Mouse (Mus musculus): ENCODE data around the gene Wdr74. TPM values are rescaled to one million over a fixed set of nuclear protein-coding genes. Genes with fewer than 3 reads are reported as not detected.
"Not testable (repeated sequence)": the region's sequence is repeated elsewhere in the genome, so short reads cannot be mapped to it uniquely, and the experiment has no call there.

Gene Wdr74
- polyA plus RNA-seq, 1 experiment, result not detected

DNA sequence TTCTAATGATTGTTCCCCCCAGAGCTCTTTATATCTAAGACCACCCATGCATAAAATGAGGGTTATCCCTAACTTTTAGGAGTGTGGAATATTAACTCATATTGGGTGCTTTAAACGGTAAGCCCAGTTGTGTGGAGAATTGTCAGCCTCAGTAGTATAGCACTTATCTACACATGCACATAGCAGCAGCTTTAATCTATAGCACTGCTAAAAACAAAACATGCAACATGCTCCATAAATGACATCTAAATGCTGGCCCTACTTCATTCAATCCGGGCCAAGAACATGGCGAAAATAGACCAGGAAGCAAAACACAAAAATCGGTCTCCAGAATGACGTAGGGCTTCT is 13.1 kb upstream of the Wdr74 start:
- H3K4me3 ChIP-seq (ENCODE audit: insufficient read depth, low read depth, low read length), result peak overlapping the region; percentile 94
- 0% methylated on average over 5 of the region's 5 CpGs for WGBS
- peak overlapping the region; percentile 97 for H3K27ac ChIP-seq (ENCODE audit: insufficient read depth, low read depth, low read length)
- peaks cover 4% of the 10 kb centered on the region; the same call in 1 of the 2 replicates for H3K4me1 ChIP-seq (ENCODE audit: control insufficient read depth, insufficient read depth, low read length)
- TF ChIP-seq CTCF (IDR thresholded peaks at IDR 0.05; ENCODE audit: insufficient read depth, low read depth, low read length), result no peak
- no peak for TF ChIP-seq POLR2A (IDR thresholded peaks at IDR 0.05; ENCODE audit: insufficient read depth, low read depth, low read length)

- under 1% methylated on average over 50 of the region's 50 CpGs for WGBS
- peak; percentile 57; the same call in 1 of the 2 replicates for TF ChIP-seq POLR2A (IDR thresholded peaks at IDR 0.05; ENCODE audit: insufficient read depth, low read depth, low read length)
- no peak for TF ChIP-seq CTCF (IDR thresholded peaks at IDR 0.05; ENCODE audit: insufficient read depth, low read depth, low read length)
- peak within 1 kb of the TSS; percentile 97 for H3K27ac ChIP-seq (ENCODE audit: insufficient read depth, low read depth, low read length)
- peaks cover 4% of the 10 kb centered on the region; the same call in 1 of the 2 replicates for H3K4me1 ChIP-seq (ENCODE audit: control insufficient read depth, insufficient read depth, low read length)
- H3K4me3 ChIP-seq (ENCODE audit: insufficient read depth, low read depth, low read length), result peak within 1 kb of the TSS; percentile 94
Measured at GRCm38 (mm10) chr19:8722907-8723573, 12.6 kb upstream of the Wdr74 start, which contains the start of gene Slc3a2. Gene Slc3a2 (minus strand): TSS chr19:8723369.

GRCm38 (mm10) chr19:8723574-8724346 is 11.9 kb upstream of the Wdr74 start:
- Histone ChIP-seq H3K4me1 (ENCODE audit: control insufficient read depth, insufficient read depth, low read length) (peaks cover 4% of the 10 kb centered on the region; the same call in 1 of the 2 replicates), H3K4me3 (ENCODE audit: insufficient read depth, low read depth, low read length) (peak overlapping the region; percentile 61), H3K27ac (ENCODE audit: insufficient read depth, low read depth, low read length) (peak overlapping the region; percentile 58; the same call in 1 of the 2 replicates)
- TF ChIP-seq CTCF (IDR thresholded peaks at IDR 0.05; ENCODE audit: insufficient read depth, low read depth, low read length) (no peak), POLR2A (IDR thresholded peaks at IDR 0.05; ENCODE audit: insufficient read depth, low read depth, low read length) (no peak)
- WGBS, result under 1% methylated on average over 20 of the region's 20 CpGs

DNA sequence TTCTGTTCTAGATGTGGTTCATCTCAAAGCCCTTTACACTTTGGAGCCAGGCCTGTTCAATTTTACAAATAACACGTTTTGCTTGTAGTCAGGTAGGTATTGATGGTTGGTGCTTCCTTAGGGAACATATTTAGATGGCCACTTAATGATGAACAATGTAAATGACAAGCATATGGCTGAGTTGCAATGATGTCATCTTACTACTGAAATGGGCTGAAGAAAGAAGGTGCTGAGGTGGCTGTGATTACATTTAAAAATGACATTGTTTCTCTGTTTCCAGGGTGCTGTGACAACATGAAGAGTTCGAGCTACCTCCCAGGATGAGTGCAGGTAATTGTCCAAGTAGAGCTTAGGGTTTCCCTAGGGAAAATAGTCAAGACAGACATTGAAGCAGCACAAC is 11.2 kb upstream of the Wdr74 start:
- Histone ChIP-seq H3K4me1 (ENCODE audit: control insufficient read depth, insufficient read depth, low read length) (peaks cover 4% of the 10 kb centered on the region; the same call in 1 of the 2 replicates), H3K27ac (ENCODE audit: insufficient read depth, low read depth, low read length) (no peak overlapping the region), H3K4me3 (ENCODE audit: insufficient read depth, low read depth, low read length) (no peak overlapping the region)
- 7% methylated on average over 2 of the region's 2 CpGs for WGBS
- TF ChIP-seq CTCF (IDR thresholded peaks at IDR 0.05; ENCODE audit: insufficient read depth, low read depth, low read length) (no peak), POLR2A (IDR thresholded peaks at IDR 0.05; ENCODE audit: insufficient read depth, low read depth, low read length) (no peak)

DNA sequence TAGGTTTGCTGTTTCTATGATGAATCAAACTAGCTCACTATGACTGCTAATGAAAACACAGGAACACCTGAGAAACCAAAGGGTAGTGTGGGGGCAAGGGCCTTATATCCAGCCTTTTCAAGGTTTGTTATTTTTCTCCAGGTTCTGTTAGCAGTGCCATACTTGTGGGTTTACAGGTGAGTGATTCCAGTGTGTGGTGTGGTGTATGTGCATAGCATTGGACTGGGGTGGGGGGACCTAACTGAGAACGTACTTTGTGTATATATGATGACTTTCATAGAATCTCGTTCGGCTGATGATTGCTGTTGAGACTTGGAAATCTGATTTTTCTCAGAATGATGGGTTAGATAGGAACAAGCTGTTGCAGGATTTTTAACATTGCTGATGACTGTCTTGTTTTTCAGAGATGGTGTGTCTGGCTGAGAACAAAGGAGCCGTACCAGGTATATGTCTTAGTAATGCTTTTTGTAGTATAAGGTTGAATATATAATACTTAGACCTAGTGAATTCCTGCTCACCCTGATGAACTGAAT is 10.5 kb upstream of the Wdr74 start:
- WGBS, result 47% methylated on average over 4 of the region's 4 CpGs
- Histone ChIP-seq H3K27ac (ENCODE audit: insufficient read depth, low read depth, low read length) (no peak overlapping the region), H3K4me1 (ENCODE audit: control insufficient read depth, insufficient read depth, low read length) (peaks cover 4% of the 10 kb centered on the region; the same call in 1 of the 2 replicates), H3K4me3 (ENCODE audit: insufficient read depth, low read depth, low read length) (no peak overlapping the region)
- TF ChIP-seq POLR2A (IDR thresholded peaks at IDR 0.05; ENCODE audit: insufficient read depth, low read depth, low read length) (no peak), CTCF (IDR thresholded peaks at IDR 0.05; ENCODE audit: insufficient read depth, low read depth, low read length) (no peak)

DNA sequence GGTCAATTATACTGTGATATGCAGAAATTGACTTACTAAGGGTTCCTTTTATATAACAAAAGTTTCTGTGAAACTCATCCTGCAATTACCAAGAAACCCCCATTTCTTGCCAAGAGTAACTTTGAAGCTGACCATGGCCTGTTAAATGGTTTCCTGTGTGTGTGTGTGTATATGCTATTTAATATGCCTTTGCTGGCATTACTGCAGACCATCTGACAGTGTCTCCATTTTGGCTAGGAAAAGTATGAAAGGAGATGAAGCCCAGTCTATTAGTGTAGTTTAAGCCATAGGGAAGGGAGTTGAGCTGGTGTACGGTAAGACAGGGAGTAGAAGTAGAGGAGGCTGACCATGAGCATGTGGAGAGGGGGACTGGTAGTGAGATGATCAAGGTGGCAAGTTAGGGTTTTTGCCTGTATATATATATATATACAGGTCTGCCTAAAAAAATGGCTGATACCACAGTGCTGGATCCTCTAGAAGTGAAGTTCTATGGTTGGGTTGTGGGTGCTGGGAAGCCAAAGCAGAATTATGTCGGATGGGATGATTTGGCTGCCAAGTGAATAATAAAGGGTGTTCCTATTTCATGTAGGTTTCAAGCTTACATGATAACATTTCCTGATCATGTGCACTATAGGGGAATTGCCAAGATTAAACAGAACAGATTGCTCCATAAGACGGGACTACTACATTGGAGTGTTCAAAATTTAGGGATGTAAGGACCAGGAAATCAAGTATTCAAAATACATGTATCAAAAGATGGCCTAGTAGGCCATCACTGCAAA is 8.8 kb upstream of the Wdr74 start:
- Histone ChIP-seq H3K4me1 (ENCODE audit: control insufficient read depth, insufficient read depth, low read length) (no peaks in the 10 kb centered on the region; the same call in 1 of the 2 replicates), H3K27ac (ENCODE audit: insufficient read depth, low read depth, low read length) (no peak overlapping the region), H3K4me3 (ENCODE audit: insufficient read depth, low read depth, low read length) (no peak overlapping the region)
- TF ChIP-seq CTCF (IDR thresholded peaks at IDR 0.05; ENCODE audit: insufficient read depth, low read depth, low read length) (no peak), POLR2A (IDR thresholded peaks at IDR 0.05; ENCODE audit: insufficient read depth, low read depth, low read length) (no peak)
- 47% methylated on average over 3 of the region's 3 CpGs for WGBS

GRCm38 (mm10) chr19:8727495-8728114 is 8.0 kb upstream of the Wdr74 start:
- WGBS, result 34% methylated on average over 5 of the region's 5 CpGs
- TF ChIP-seq POLR2A (IDR thresholded peaks at IDR 0.05; ENCODE audit: insufficient read depth, low read depth, low read length) (no peak), CTCF (IDR thresholded peaks at IDR 0.05; ENCODE audit: insufficient read depth, low read depth, low read length) (no peak)
- Histone ChIP-seq H3K4me3 (ENCODE audit: insufficient read depth, low read depth, low read length) (no peak overlapping the region), H3K4me1 (ENCODE audit: control insufficient read depth, insufficient read depth, low read length) (no peaks in the 10 kb centered on the region), H3K27ac (ENCODE audit: insufficient read depth, low read depth, low read length) (no peak overlapping the region)

DNA sequence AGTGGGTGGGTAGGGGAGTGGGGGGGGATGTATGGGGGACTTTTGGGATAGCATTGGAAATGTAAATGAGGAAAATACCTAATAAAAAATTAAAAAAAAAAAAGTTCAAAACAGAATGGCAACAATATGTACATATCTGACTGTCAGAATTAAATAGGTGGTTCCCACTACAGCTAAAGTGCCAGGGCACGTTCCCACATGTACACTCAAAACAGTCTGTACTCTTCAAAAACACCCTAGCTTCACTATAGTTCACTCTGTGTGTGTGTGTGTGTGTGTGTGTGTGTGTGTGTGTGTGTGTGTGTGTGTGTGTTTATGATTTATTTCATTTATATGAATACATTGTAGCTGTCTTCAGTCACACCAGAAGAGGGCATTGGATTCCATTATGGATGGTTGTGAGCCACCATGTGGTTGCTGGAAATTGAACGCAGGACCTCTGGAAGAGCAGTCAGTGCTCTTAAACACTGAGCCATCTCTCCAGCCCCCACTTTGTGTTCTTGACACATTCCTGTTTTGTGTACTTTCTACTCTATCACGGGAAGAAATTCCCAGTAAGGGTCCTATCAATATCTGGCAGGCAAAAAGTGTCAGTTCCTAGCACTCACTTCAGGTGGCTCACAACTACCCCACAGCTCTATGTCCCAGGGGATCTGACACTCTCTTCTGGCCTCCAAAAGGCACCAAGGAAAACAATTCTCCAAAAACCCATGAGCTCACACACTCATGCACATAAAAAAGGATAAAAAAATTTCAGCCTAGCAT is 7.1 kb upstream of the Wdr74 start:
- 50% methylated on average over 3 of the region's 3 CpGs for WGBS
- not testable (repeated sequence) for H3K4me1 ChIP-seq (ENCODE audit: control insufficient read depth, insufficient read depth, low read length); H3K4me3 ChIP-seq (ENCODE audit: insufficient read depth, low read depth, low read length); H3K27ac ChIP-seq (ENCODE audit: insufficient read depth, low read depth, low read length)

All from olfactory bulb, adult 2 months (tissue).